Mouse (Mus musculus) embryonic facial prominence, embryonic 14.5 days (tissue): ENCODE measurements around the gene Chid1. TPM values are rescaled to one million over a fixed set of nuclear protein-coding genes. Genes with fewer than 3 reads are reported as not detected.
A peak's percentile ranks its signal among the peaks of the same experiment; 100 is the strongest.

Source experiments
- ATAC-seq: fragments of 200-750 bp; cut with Nextera tagmentation; 2 replicates; pipeline ENCODE4 v1.8.0; 2017; ENCODE audit warnings: low read depth, moderate number of reproducible peaks, moderate TSS enrichment
- DNase-seq: peaks from one replicate; pipeline ENCODE4 v3.0.0-alpha.2; 2015; ENCODE audit warnings: low spot score
- H3K27ac ChIP-seq: fragments of 300-500 bp; sonication (generic); replicated peaks from 2 replicates; pipeline ENCODE4 v1.5.1; 2014; ENCODE audit warnings: low read depth, mild to moderate bottlenecking, low read length, moderate library complexity
- H3K27me3 ChIP-seq: fragments of 300-500 bp; sonication (generic); replicated peaks from 2 replicates; pipeline ENCODE4 v1.6.1; 2014; ENCODE audit warnings: low read length; ENCODE audit not compliant: control insufficient read depth, insufficient read depth
- H3K36me3 ChIP-seq: fragments of 300-500 bp; sonication (generic); 2 replicates; pipeline ENCODE4 v1.6.1; 2014; ENCODE audit warnings: low read length, mixed read lengths; ENCODE audit not compliant: control insufficient read depth, insufficient read depth
- H3K4me1 ChIP-seq: fragments of 300-500 bp; sonication (generic); 2 replicates; pipeline ENCODE4 v1.6.1; 2014; ENCODE audit warnings: antibody characterized with exemption, low read length; ENCODE audit not compliant: control insufficient read depth, insufficient read depth
- H3K4me2 ChIP-seq: fragments of 300-500 bp; sonication (generic); 2 replicates; pipeline ENCODE4 v1.6.1; 2014; ENCODE audit warnings: low read depth, mild to moderate bottlenecking, low read length, moderate library complexity, mixed read lengths
- H3K4me3 ChIP-seq: fragments of 300-500 bp; sonication (generic); 2 replicates; pipeline ENCODE4 v1.5.1; 2014; ENCODE audit warnings: low read depth, mild to moderate bottlenecking, low read length
- H3K9ac ChIP-seq: fragments of 300-500 bp; sonication (generic); 2 replicates; pipeline ENCODE4 v1.6.1; 2014; ENCODE audit warnings: low read depth, mild to moderate bottlenecking, low read length, moderate library complexity, mixed read lengths
- H3K9me3 ChIP-seq: fragments of 300-500 bp; sonication (generic); 2 replicates; pipeline ENCODE4 v1.6.1; 2016; ENCODE audit warnings: low read length; ENCODE audit not compliant: control insufficient read depth
- WGBS: fragments of 180-500 bp; shearing (Covaris S2); extraction: QIAGEN DNeasy Blood & Tissue Kit; methylation state at CpG from one replicate; pipeline ENCODE4 v1.1.7; 2014; 5-methylcytosine and 5-hydroxymethylcytosine counted together
- polyA plus RNA-seq: library from polyadenylated mRNA; unstranded; fragments of >200 nt; fragmentation: Nextera tagmentation; extraction: Ambion mirVana; gene quantifications from 2 replicates; pipeline ENCODE4 v1.2.1, GENCODE M21; 2014

Chid1 gene
- polyA plus RNA-seq, 1 experiment from 2014 or later = 47.4 TPM

DNA sequence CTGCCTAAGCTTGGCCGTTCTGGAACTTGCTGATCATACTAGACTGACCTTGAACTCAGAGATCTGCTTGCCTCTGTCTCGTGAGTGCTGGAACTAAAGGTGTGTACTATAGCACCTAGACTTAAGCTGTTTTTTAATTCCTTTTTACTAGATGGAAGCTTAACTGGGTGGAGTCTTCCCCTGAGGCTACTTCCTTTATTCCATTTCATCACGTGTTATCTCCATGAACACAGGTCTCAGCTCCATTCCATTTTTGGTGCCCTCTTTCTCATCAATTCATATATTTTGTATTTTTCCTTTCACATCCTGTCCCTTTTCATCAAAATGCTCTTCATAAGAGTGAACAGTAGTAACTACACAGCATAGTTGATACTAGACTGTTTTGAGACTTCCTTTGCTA lies 38.1 kb upstream of the Chid1 start:
- Histone ChIP-seq H3K27me3 (no peaks in the 10 kb centered on the region), H3K4me2 (no peak overlapping the region), H3K27ac (no peak overlapping the region), H3K36me3 (no peaks in the 10 kb centered on the region), H3K9ac (no peak overlapping the region), H3K4me3 (no peak overlapping the region), H3K4me1 (no peaks in the 10 kb centered on the region), H3K9me3 (no peaks in the 10 kb centered on the region)
- ATAC-seq (no peak), DNase-seq (no peak)
- WGBS = 75% methylated on average over 3 of the region's 3 CpGs

GRCm38 (mm10) chr7:141575481-141575880 lies 35.8 kb upstream of the Chid1 start:
- DNase-seq = no peak
- Histone ChIP-seq H3K4me3 (no peak overlapping the region), H3K27me3 (no peaks in the 10 kb centered on the region), H3K36me3 (no peaks in the 10 kb centered on the region), H3K27ac (no peak overlapping the region), H3K4me2 (no peak overlapping the region), H3K9ac (no peak overlapping the region), H3K9me3 (no peaks in the 10 kb centered on the region), H3K4me1 (no peaks in the 10 kb centered on the region)
- 91% methylated on average over 3 of the region's 3 CpGs for WGBS
- ATAC-seq = no peak

- H3K4me1 ChIP-seq = no peaks in the 10 kb centered on the region
- H3K27ac ChIP-seq = no peak overlapping the region
- 68% methylated on average over 3 of the region's 3 CpGs for WGBS
- H3K27me3 ChIP-seq = no peaks in the 10 kb centered on the region
- H3K4me3 ChIP-seq = no peak overlapping the region
- H3K4me2 ChIP-seq = no peak overlapping the region
- H3K9me3 ChIP-seq = no peaks in the 10 kb centered on the region
- no peaks in the 10 kb centered on the region for H3K36me3 ChIP-seq
- no peak overlapping the region for H3K9ac ChIP-seq
- no peak for DNase-seq
- ATAC-seq = no peak
Measured at GRCm38 (mm10) chr7:141574041-141574440, 34.4 kb upstream of the Chid1 start.

DNA sequence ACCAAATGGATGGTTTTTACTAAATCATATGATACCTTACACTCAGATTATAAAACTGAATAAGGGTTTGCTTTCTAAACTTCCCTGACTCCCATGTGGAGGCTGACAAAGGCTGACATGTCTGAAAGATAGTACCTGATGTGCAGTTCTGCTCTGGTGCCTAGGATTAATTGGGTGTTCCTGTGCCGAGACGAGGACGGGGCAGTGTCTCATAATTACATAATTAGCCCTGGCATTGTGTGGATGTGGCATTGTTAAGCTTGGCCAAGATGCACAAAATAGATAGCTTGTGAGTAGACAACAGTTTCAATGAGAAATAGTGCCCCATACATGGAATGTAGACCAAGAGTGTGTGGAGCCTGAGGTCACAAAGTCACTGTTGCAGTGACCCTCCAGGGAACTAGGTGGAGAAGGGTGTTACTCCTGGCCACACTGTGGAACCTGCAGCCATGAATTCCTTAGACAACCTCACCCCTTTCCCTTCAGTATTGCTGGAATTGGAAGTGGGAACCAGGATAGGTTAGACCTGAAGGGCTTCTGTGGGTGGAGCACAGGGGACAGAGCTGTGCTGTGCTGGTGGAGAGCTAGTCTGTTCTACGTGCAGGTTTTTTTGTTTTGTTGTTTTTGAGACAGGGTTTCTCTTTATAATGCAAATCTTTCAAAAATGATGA lies 31.1 kb upstream of the Chid1 start:
- Histone ChIP-seq H3K9me3 (no peaks in the 10 kb centered on the region), H3K27ac (no peak overlapping the region), H3K4me2 (no peak overlapping the region), H3K9ac (no peak overlapping the region), H3K4me3 (no peak overlapping the region), H3K27me3 (no peaks in the 10 kb centered on the region), H3K36me3 (no peaks in the 10 kb centered on the region), H3K4me1 (peaks cover 9% of the 10 kb centered on the region)
- DNase-seq (no peak), ATAC-seq (no peak)
- whole genome bisulfite sequencing = 77% methylated on average over 4 of the region's 4 CpGs

DNA sequence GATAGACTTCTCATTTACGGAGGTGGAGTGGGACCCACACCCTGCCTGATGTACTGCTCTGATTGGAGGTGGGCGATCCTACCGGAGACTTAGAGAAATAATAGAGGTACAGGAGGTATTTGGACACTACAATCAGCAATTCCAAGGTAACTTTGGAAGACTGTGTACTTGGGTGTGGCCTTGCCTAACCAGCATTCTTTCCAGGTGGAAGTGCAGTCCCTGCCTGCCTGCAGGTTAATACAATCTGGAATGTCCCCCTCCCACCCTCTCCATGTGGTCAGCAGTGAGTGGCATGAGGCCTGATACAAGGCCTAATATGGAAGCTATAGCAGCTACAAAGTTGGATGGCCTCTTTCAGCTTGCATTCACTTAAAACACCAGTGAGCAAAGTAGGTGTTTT lies 30.3 kb upstream of the Chid1 start:
- H3K27me3 ChIP-seq = no peaks in the 10 kb centered on the region
- no peak for DNase-seq
- H3K4me3 ChIP-seq = no peak overlapping the region
- H3K36me3 ChIP-seq = no peaks in the 10 kb centered on the region
- peaks cover 10% of the 10 kb centered on the region for H3K4me1 ChIP-seq
- H3K27ac ChIP-seq = no peak overlapping the region
- 90% methylated on average over 3 of the region's 3 CpGs for WGBS
- ATAC-seq = no peak
- H3K4me2 ChIP-seq = no peak overlapping the region
- H3K9ac ChIP-seq = no peak overlapping the region
- no peaks in the 10 kb centered on the region for H3K9me3 ChIP-seq

GRCm38 (mm10) chr7:141569283-141569803 lies 29.7 kb upstream of the Chid1 start:
- ATAC-seq = no peak
- Histone ChIP-seq H3K36me3 (no peaks in the 10 kb centered on the region), H3K9me3 (no peaks in the 10 kb centered on the region), H3K4me1 (peaks cover 16% of the 10 kb centered on the region), H3K9ac (no peak overlapping the region), H3K4me2 (no peak overlapping the region), H3K4me3 (no peak overlapping the region), H3K27me3 (no peaks in the 10 kb centered on the region), H3K27ac (no peak overlapping the region)
- DNase-seq = no peak
- 82% methylated on average over 9 of the region's 9 CpGs for WGBS

GRCm38 (mm10) chr7:141566587-141566986 lies 26.9 kb upstream of the Chid1 start:
- Histone ChIP-seq H3K27ac (no peak overlapping the region), H3K4me2 (no peak overlapping the region), H3K9ac (no peak overlapping the region), H3K4me3 (no peak overlapping the region), H3K36me3 (no peaks in the 10 kb centered on the region), H3K27me3 (no peaks in the 10 kb centered on the region), H3K4me1 (peaks cover 29% of the 10 kb centered on the region), H3K9me3 (no peaks in the 10 kb centered on the region)
- no peak for ATAC-seq
- DNase-seq = peak; percentile 27
- WGBS = 83% methylated on average over 7 of the region's 7 CpGs

DNA sequence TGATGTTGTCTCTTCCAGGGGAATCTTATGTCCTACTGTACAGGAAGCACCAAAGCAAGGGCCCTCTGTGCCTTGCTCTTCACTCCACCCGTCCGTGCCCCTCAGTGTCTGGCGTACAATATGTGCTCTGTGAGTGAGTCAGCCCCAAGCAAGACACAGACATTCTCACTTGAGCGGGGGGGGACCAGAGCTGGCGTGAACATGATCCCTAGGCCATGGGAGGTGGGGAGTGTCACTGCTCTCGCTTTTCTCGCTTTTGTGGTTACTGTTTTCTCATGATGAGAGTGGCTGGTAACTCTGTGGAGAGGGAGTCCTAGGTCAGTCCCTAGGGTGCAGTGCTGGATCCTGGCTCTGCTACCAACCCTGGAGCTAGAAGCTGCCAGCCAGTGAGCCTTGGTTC lies 24.9 kb upstream of the Chid1 start:
- Histone ChIP-seq H3K4me1 (peaks cover 29% of the 10 kb centered on the region), H3K27ac (peak overlapping the region; percentile 4; the same call in 1 of the 2 replicates), H3K4me2 (peak overlapping the region; percentile 94), H3K9ac (peak overlapping the region; percentile 19), H3K9me3 (no peaks in the 10 kb centered on the region), H3K36me3 (no peaks in the 10 kb centered on the region), H3K4me3 (no peak overlapping the region), H3K27me3 (no peaks in the 10 kb centered on the region)
- no peak for DNase-seq
- no peak for ATAC-seq
- 46% methylated on average over 7 of the region's 7 CpGs for WGBS

- no peaks in the 10 kb centered on the region for H3K9me3 ChIP-seq
- H3K27me3 ChIP-seq = no peaks in the 10 kb centered on the region
- H3K4me1 ChIP-seq = peaks cover 25% of the 10 kb centered on the region
- peak; percentile 76 for DNase-seq
- peak overlapping the region; percentile 94 for H3K4me2 ChIP-seq
- H3K4me3 ChIP-seq = peak overlapping the region; percentile 99
- ATAC-seq = peak; percentile 24
- H3K36me3 ChIP-seq = no peaks in the 10 kb centered on the region
- H3K9ac ChIP-seq = peak overlapping the region; percentile 94
- peak overlapping the region; percentile 81 for H3K27ac ChIP-seq
- WGBS = 0% methylated on average over 20 of the region's 21 CpGs
Measured at GRCm38 (mm10) chr7:141562852-141563427, 23.3 kb upstream of the Chid1 start.
